Mouse (Mus musculus) cerebral cortex, adult 2 months (tissue): ENCODE data around the gene Klk1b9.

Experiments used
- WGBS: fragments of 180-500 bp; shearing (Covaris S2); methylation state at CpG from one replicate; pipeline ENCODE4 v1.1.7; 2018; 5-methylcytosine and 5-hydroxymethylcytosine counted together

The Klk1b9 gene

DNA sequence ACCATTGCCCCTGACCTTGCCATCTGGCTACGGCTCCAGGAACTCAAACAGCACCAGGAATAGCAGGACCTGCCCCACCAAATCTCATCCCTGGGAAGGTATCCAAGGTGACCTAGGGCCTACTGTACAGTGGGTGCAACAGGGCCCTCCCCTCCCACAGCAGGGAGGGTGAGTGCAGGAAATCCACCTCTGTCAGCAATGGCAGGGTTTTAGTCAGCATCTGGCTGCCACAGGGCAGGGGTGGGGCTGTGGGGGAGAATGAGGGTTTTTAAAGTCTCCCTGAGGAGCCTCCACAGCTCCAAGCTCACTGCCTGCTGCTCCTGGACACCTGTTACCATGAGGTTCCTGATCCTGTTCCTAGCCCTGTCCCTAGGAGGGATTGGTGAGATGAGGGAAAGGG is at the start of gene Klk1b9:
Klk1b9 (plus strand) TSS at position 301 of the 400 bp plus-strand sequence.
- 75% methylated on average over 1 of the region's 1 CpGs for WGBS

DNA sequence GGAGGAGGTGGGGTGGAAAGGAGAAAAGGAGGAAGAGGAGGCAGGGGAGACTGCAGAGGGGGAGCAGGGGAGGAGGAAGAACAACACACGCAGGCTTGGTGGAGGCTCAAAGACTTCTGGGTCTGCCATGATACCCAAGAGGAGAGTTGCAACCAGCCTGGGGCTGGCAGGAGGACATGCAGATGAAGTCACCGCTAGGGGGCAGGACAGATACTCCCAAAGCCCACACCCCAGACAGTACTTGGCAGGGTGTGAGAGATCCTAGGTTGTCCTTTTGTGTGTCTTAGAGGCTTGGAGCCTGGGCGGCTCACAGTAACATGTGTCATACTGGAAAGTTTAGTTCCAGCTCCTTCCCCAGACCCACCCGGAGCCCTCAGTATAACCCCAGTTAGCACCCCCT is 47.3 kb upstream of the Klk1b9 start:
- WGBS = 46% methylated on average over 4 of the region's 4 CpGs

DNA sequence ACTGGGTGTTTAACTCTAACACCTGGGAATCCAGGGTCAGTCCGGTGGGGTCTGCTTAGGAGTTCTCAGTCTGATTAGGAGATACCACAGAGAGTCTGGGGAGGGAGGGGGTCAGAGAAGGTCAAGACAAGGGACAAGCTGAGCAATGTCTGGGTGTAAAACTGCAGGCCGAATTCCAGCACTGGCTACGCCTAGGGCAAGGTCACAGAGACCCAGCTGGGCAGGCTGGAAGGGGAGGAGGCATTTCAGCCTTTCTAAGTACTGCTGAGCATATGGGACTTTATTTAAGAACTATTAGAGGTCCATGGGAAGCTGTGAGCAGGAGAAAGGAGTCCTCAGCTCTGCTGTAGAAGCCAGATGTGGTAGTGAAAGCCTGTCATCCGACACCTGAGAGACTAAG is 43.5 kb upstream of the Klk1b9 start:
- 72% methylated on average over 4 of the region's 4 CpGs for WGBS

DNA sequence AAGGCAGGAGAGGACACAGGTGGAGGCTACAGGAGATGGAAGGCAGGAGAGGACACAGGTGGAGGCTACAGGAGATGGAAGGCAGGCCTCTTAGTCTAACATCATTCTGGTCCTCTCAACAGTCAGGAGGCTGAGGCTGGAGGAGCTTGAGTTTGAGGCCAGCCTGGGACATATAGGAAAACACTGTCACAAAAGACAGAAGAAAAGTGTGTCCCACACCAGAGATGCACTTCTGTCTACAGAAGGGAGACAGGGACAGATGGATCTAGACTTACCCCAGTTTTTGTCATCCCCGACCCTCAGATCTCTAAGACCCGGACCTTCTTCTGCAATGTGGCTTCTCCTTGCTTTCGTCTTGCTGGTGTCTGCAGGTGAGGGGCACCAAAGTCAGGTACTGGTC is 42.4 kb upstream of the Klk1b9 start, which contains the start of gene Klk15:
Klk15 (plus strand) TSS at position 301 of the 400 bp plus-strand sequence.
- 95% methylated on average over 3 of the region's 3 CpGs for WGBS

DNA sequence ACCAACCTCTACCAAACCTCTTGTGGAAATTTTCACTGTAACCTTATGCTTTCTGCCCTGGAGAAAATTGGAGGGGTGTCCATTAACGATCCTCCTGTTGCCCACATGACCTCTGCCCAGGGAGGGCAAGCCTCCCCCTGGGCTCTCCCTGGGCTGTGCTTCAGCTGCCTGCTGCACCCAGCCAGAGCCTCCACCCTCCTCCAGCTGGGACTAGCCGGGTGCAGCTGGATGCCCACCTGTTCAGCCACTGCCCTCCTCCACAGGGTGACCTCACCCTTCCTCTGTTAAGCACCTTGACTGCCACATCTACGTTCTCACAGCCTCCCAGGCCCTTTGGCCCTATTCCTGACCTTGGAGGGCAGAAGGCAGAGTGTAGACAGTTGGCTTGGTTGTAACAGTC is 41.1 kb upstream of the Klk1b9 start:
- 72% methylated on average over 3 of the region's 3 CpGs for WGBS

DNA sequence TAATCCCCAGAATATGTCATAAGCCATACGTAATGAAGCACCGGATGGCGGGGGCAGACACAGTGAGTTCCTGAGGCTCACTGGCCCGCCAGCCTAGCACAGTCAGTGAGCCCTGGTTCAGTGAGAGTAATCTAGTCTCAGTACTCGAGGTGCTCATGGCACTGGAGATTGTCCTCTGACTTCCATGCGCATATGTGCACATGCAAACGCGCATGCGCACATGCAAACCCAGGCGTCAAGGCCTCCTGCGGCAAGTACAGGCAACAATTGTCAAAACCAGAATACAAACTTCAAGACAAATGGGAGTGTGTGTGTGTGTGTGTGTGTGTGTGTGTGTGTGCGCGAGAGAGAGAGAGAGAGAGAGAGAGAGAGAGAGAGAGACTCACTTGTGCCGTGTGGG is 39.3 kb upstream of the Klk1b9 start:
- 88% methylated on average over 14 of the region's 14 CpGs for WGBS

DNA sequence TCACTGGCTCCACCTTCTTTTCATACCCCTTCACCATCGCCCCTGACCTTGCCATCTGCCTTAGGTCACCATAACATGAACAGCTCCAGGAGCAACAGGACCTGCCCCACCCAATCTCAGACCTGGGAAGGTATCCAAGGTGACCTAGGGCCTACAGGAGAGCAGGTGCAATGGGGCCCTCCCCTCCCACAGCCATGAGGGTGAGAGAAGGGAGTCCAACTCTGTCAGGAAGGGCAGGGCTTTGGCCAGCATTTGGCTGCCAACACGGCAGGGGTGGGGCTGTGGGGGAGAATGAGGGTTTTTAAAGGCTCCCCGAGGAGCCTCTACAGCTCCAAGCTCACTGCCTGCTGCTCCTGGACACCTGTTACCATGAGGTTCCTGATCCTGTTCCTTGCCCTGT is 33.6 kb upstream of the Klk1b9 start:
- 69% methylated on average over 3 of the region's 3 CpGs for WGBS

DNA sequence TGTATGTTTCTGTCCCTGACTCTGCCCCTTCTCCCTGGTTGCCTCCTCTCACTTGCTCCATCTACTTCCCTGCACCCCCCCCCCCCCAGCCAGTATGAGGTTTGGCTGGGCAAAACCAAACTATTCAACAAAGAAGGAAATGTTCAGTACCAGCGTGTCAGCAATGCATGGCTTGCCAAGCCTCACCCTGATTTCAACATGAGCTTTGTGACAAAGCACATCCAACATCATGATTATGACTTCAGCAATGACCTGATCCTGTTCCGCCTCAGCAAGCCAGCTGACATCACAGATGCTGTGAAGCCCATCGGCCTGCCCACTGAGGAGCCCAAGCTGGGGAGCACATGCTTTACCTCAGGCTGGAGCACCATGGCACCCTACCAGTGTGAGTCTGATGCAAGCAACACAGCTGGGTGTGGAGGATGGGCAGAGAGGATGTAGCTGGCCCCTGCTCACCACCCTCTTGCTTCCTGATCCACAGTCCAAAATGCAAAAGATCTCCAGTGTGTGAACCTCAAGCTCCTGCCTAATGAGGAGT is 31.1 kb upstream of the Klk1b9 start:
- 79% methylated on average over 3 of the region's 3 CpGs for WGBS

DNA sequence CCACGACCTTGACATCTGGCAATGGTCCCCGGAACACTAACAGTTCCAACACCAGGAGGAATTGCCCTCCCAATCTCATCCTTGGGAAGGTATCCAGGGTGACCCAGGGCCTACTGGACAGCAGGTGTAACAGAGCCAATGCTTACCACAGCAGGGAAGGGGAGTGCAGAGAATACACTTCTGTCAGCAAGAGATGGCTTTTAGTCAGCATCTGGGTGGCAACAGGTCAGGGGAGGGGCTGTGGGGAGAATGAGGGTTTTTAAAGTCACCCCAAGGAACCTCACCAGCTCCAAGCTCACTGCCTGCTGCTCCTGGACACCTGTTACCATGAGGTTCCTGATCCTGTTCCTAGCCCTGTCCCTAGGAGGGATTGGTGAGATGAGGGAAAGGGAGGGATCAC is 25.5 kb upstream of the Klk1b9 start, which contains the start of gene Klk1b8:
Klk1b8 (plus strand) TSS at position 301 of the 400 bp plus-strand sequence.
- WGBS = 81% methylated on average over 2 of the region's 2 CpGs

DNA sequence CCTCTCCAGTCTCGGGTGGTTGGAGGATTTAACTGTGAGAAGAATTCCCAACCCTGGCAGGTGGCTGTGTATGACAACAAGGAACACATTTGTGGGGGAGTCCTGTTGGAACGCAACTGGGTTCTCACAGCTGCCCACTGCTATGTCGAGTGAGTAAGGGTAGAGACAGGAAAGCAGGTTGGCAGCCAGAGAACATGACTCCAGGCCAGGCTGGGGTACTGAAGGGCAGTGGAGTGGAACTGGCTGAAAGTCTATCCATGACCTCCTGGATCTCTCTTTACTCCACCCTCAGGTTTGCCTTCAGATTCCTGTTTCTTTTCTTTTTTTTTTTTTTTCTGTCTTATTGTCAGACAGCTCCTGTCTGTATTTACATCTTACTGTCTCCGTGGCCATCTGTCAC is 23.2 kb upstream of the Klk1b9 start:
- WGBS = 51% methylated on average over 4 of the region's 4 CpGs

DNA sequence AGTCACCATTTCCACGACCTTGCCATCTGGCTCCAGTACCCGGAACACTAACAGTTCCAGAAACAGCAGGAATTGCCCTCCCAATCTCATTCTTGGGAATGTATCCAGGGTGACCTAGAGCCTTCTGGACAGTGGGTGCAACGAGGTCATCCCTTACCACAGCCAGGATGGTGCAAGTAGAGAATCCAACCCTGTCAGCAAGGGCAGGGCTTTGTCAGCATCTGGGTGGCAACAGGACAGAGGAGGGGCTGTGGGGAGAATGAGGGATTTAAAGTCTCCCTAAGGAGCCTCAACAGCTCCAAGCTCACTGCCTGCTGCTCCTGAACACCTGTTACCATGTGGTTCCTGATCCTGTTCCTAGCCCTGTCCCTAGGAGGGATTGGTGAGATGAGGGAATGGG is 9.4 kb upstream of the Klk1b9 start, which contains the start of gene Klk1b1:
Klk1b1 (plus strand) TSS at position 301 of the 400 bp plus-strand sequence.
- whole genome bisulfite sequencing = 65% methylated on average over 3 of the region's 3 CpGs

DNA sequence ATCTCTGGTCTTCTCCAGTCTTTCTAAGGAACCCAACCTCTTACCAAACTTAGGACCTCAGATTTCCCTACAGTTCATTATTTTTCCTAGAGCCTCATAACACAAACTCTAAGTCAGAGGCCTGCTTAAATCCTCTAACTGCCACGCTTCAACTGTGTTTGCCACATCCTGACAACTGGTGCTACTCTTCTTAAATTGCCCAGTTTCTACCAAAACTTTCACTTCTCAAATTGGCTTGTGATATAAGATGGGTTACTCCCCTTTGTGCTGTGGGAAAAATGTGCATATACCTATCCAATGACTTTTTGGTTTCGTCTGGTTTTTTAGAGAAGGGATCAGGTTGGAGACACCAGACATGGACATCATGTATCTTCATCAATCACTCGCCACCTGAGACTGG is 8.8 kb upstream of the Klk1b9 start:
- WGBS = 85% methylated on average over 3 of the region's 3 CpGs

DNA sequence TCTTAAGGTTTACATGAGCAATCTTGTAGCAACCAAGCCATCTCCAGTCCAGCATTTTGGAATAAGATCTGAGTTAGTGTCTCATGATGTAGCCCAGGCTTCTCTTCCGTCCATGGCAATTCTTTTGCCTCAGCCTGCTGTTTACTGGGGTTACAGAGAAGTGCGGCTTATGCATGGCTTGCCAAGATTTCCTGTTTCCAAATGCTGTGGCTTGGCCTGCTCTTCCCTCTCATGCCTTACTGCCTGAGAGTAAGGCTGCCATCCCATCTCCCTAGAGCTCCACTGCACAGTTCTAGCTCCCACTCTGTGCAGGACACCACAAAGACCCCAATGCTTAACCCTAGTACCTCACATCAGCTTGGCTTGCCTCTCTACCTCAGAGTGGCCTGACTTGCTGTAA is 8.2 kb upstream of the Klk1b9 start:
- WGBS = 83% methylated on average over 2 of the region's 2 CpGs

DNA sequence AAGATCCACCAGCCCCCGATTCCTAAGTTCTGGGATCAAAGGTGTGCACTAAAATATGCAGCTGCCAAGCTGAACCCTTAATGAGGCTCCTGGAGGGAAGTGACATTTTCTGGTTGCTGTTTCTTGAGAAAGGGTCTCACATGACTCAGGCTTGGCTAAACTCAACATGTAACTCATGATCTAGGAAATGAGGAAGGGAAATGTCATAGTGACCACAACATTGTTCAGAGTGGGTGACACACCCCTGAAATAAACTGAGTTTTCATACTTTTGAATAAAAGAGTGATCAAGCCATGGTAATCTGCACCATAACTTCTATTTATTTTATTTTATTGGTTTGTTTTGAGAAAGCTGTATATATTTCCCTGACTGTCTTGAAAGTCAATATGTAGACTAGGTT is 19.0 kb downstream of the Klk1b9 start:
- 59% methylated on average over 1 of the region's 1 CpGs for WGBS

DNA sequence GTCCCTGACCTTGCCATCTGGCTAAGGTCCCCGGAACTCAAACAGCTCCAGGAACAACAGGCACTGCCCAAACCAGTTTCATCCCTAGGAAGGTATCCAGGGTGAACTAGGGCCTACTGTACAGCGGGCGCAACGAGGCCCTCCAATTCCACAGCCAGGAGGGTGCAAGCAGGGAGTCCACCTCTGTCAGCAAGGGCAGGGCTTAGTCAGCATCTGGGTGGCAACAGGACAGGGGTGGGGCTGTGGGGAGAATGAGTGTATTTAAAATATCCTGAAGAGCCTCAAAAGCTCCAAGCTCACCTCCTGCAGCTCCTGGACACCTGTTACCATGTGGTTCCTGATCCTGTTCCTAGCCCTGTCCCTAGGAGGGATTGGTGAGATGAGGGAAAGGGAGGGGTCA is 19.7 kb downstream of the Klk1b9 start, which contains the start of gene Klk1b11:
Klk1b11 (plus strand) TSS at position 301 of the 400 bp plus-strand sequence.
- 84% methylated on average over 4 of the region's 4 CpGs for WGBS

DNA sequence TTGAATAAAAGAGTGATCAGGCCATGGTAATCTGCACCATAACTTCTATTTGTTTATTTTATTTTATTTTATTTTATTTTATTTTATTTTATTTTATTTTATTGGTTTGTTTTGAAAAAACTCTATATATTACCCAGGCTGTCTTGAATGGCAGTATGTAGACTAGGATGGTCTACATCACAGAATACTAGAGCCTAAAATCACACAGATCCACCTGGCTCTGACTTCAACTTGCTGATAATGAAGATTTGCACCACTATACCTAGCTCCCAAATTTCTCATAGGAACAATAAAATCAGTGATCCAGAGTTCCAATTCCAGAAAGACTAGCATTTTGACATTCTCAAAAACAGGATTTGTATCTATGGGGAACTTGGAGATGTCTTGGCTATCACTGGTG is 36.0 kb downstream of the Klk1b9 start, which contains the start of gene Klk1b26:
Klk1b26 (plus strand) TSS at position 301 of the 400 bp plus-strand sequence.

DNA sequence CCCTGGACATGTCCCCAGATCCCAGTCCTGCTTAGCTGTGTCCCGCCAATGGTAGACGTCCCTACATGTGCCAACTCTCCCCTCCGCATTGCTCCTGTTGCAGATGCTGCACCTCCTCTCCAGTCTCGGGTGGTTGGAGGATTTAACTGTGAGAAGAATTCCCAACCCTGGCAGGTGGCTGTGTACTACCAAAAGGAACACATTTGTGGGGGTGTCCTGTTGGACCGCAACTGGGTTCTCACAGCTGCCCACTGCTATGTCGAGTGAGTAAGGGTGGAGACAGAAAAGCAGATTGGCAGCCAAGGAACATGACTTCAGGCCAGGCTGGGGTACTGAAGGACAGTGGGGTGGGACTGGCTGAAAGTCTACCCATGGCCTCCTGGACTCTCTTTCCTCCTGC is 38.8 kb downstream of the Klk1b9 start:
- 52% methylated on average over 6 of the region's 6 CpGs for WGBS

DNA sequence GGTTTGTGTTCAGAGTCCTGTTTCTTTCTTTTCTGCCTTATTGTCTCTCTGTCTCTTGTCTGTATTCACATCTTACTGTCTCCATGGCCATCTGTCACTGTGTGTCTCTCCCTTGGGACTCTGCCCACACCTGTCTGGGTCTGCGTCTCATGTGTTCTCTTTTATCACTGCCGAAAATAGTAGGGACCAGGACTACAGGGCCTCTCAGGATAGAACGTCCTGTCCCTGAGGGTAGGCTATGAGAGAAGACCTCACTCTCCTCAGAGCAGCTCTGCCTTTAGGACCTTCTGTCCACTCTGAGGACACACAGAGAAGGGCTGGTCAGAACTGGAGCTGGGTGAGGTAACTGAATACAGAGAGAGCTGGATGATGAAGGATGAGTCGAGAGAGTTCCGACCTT is 39.2 kb downstream of the Klk1b9 start:
- 76% methylated on average over 5 of the region's 5 CpGs for WGBS
